Mouse (Mus musculus): ENCODE measurements around the gene Aaas.

The Aaas gene

GRCm38 (mm10) chr15:102356501-102357325 is 6.1 kb upstream of the Aaas start:
- DNase-seq (ENCODE audit: low read depth, low spot score), result no peak

- no peak for DNase-seq (ENCODE audit: low read depth, low spot score)
These were observed 5.4 kb upstream of the Aaas start for GRCm38 (mm10) chr15:102355871-102356441.

- no peak for DNase-seq (ENCODE audit: low read depth, low spot score)
These were observed 4.7 kb upstream of the Aaas start for GRCm38 (mm10) chr15:102355134-102355870.

DNA sequence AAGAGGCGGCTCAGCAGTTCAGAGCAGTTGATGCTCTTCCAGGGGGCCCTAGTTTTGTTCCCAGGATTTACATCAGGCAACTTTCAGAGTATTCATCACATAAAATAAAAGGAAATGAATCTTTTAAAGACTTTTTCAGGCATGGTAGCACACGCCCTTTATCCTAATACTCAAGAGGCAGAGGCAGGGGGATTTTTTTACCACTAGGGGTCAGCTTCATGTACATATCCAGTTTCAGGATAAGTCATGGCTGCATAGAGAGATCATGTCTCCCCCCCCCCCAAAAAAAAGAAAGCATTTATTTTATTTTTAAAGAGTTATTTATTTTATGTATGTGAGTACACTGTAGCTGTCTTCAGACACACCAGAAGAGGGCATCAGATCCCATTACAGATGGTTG is 3.4 kb upstream of the Aaas start:
- peak; percentile 35 for DNase-seq (ENCODE audit: low read depth, low spot score)

DNA sequence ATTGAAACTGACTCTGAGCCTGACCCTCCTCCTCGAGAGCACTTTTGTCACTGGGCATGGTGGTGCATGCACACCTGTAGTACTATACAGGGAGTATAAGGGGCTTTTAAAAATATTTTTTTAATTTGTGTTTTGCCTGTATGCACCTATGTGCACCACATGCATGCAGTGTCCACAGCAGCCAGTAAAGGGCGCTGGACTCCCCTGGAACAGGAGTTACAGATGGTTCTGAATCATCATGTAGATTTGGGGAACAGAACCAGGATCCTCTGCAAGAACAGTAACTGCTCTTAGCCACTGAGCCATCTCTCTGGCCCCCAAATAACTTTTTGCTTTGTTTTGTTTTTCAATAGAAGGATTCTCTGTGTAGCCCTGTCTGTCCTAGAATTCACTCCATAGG is 1.6 kb upstream of the Aaas start:
- peak; percentile 54 for DNase-seq (ENCODE audit: low read depth, low spot score)

GRCm38 (mm10) chr15:102350942-102351291 is 346 bp upstream of the Aaas start:
- DNase-seq (ENCODE audit: low read depth, low spot score), result no peak

DNA sequence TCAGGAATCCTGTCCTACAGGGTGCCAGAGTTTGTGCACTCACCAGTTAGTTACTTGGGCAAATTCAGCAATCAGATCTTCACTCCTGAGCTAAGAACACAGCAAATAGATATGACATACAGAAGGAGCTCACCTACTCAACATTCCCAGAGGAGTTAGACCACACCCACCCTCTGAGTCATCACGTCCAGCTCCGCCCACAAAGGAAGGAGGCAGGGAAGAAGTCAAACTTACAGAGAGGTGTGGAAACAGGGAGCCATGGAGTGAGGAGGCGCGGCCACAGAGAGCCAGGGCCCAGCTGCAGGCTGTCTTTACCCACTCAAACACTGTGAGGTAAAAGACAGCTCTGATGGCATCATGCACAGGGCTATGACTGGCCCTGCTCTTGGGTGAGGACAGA is 4.1 kb downstream of the Aaas start:
- DNase-seq (ENCODE audit: low read depth, low spot score), result no peak

- no peak for DNase-seq (ENCODE audit: low read depth, low spot score)
These were observed 6.1 kb downstream of the Aaas start for GRCm38 (mm10) chr15:102344490-102344889.

DNA sequence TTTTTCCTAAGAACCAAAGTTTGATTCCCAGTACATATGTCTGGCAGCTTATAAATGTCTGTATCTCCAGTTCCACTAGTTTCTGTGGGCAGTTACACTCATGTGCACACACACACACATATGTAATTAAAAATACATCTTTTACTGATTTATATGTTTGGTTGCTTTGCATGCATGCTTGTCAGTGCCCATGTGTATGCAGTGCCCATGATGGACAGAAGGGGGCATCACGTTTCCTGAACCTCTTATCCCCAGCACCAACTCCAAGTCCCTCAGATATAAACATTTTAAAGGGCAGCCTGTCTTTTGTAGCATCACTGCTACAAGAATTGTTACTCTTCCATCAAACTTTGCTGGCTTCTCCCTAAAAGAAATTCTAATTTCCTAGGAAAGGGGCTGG is 9.0 kb downstream of the Aaas start:
- peak; percentile 73 for DNase-seq (ENCODE audit: low read depth, low spot score)

GRCm38 (mm10) chr15:102339612-102340011 is 11.0 kb downstream of the Aaas start:
- DNase-seq (ENCODE audit: low read depth, low spot score), result no peak

DNA sequence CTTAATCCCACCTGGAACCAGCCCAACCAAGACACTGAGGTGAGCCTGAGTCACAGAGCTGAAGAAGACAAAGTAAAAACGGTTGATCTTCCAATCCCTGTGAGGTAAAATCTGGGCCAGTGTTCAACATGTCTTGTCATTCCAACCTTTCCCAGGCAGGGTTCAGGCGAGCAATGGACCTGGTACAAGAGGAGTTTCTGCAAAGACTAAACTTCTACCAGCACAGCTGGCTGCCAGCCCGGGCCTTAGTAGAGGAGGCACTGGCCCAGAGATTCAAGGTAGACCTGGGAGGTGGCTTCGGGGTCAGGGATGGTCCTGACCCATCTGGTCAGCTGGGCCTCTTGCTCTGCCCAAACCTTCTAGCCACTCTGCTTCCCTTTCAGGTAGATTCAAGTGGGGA is 13.6 kb downstream of the Aaas start:
- no peak for DNase-seq (ENCODE audit: low read depth, low spot score)

- peak; percentile 35 for DNase-seq (ENCODE audit: low read depth, low spot score)
These were observed 14.6 kb downstream of the Aaas start for GRCm38 (mm10) chr15:102335925-102336324.

DNA sequence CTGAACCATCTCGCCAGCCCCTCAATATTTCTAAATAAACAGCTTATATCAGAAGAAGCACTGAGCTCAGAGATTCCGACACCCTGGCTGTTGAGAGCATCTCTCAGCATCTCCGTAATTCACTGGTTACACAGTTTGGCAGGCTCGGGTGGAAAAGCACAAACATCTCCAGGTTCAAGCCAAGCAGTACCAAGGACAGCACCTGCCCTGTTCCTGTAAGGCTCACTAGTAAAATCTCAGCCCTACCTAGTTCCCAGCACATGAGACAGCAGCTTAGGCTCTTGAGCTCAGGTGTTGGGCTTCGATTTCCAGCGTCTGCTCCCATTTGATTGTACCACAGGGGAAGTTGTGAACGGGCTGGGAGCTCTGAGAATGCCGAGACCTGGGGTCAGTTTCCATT is 15.3 kb downstream of the Aaas start:
- no peak for DNase-seq (ENCODE audit: low read depth, low spot score)

GRCm38 (mm10) chr15:102331610-102332015 is 19.0 kb downstream of the Aaas start, which contains the start of gene Myg1:
Gene Myg1 (plus strand): TSS chr15:102331709.
- peak; percentile 93 for DNase-seq (ENCODE audit: low read depth, low spot score)

DNA sequence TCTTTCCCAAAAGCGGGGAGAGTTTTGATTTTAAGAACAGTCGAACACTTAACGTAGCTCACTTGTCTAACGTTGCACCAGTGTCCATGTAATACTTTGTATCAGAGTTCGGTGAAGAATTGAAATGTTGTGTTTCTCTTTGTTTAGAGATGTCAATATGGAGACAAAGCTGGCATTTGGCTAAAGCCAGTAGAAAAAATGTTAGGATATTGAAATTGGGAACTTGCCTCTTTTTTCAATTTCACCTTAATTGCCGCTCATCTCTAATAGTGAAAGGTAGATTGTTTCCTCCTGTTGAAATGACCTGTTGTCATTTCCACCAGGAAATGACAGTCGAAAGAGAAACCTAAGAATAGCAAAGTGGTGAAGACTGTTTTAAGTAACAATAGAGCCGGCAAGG is 23.7 kb downstream of the Aaas start:
- no peak for DNase-seq (ENCODE audit: low read depth, low spot score)

DNA sequence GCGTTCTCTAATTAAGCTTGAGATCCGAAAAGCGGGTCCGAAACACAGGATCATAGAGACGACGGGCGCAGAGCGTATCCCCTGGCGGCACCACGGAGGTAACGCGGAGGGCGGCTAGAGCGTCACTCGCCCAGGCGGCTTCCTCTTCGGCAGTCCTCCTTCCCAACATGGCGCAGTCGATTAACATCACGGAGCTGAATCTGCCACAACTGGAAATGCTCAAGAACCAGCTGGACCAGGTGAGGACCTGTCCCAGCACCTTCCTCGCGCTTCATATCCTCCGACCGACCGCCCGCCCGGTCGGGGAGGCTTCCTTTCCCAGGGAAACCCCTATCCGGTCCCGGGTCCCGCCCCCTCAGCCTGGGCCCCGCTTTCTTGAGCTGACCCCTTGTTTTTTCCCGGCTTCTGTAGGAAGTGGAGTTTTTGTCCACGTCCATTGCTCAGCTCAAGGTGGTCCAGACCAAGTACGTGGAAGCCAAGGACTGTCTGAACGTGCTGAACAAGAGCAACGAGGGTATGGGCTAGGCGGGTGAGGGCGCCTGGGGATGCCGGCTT is 24.5 kb downstream of the Aaas start, which contains the start of gene Pfdn5:
Gene Pfdn5 (plus strand): TSS at position 95 of the 555 bp plus-strand sequence.
- DNase-seq (ENCODE audit: low read depth, low spot score), result peak; percentile 88

GRCm38 (mm10) chr15:102324654-102325473 is 25.7 kb downstream of the Aaas start:
- peak; percentile 29 for DNase-seq (ENCODE audit: low read depth, low spot score)

DNA sequence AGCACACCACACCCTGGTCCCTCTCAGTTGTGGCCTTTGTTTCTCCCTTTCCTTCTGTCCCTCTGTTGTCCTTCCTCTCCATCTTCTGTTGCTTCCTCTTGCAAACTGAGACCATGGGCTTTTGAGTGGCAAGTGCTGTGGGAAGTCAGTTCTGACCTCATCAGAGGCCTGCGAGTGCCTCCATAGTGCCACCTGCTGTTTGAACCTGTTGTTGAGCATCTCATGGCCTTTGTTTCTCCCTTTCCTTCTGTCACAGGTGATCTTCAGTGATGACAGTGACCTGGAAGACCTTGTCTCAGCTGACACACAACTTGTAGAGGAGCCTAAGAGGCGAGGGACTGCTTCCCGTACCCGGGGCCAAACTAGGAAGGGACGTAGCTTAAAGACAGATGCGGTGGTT is 34.3 kb downstream of the Aaas start:
- peak; percentile 49 for DNase-seq (ENCODE audit: low read depth, low spot score)

DNA sequence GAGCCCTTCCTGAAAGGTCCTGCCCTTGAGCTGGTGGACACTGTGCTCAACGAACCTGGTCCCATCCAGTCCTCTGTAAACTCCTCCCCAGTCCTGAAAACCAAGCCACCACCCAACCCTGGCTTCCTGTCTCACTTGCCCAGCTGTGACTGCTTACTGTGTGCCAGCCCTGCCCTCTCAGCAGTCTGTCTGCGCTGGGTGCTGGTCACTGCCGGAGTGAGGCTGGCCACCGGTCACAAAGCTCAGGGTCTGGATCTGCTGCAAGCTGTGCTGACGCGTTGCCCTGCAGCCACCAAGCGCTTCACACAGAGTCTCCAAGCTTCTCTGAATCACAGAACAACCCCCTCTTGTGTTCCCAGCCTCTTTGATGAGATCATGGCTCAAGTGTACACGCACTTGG is 35.3 kb downstream of the Aaas start:
- DNase-seq (ENCODE audit: low read depth, low spot score), result no peak

- peak; percentile 48 for DNase-seq (ENCODE audit: low read depth, low spot score)
These were observed 39.1 kb downstream of the Aaas start for GRCm38 (mm10) chr15:102311489-102311888.

- DNase-seq (ENCODE audit: low read depth, low spot score), result no peak
These were observed 40.3 kb downstream of the Aaas start for GRCm38 (mm10) chr15:102310074-102310845.
